Mouse (Mus musculus) intestine, embryonic 15.5 days (tissue): ENCODE results near the gene Gpatch1. TPM values are rescaled to one million over a fixed set of nuclear protein-coding genes. Genes with fewer than 3 reads are reported as not detected.

Experiments
- ATAC-seq: fragments of 200-750 bp; cut with Nextera tagmentation; 2 replicates; pipeline ENCODE4 v1.8.0; 2017; ENCODE audit warnings: moderate TSS enrichment, moderate library complexity
- H3K27ac ChIP-seq: fragments of 300-500 bp; sonication (generic); 2 replicates; pipeline ENCODE4 v1.5.1; 2015; ENCODE audit warnings: mild to moderate bottlenecking, inconsistent platforms
- H3K27me3 ChIP-seq: fragments of 300-500 bp; sonication (generic); replicated peaks from 2 replicates; pipeline ENCODE4 v1.6.1; 2015; ENCODE audit warnings: inconsistent platforms
- H3K36me3 ChIP-seq: fragments of 300-500 bp; sonication (generic); 2 replicates; pipeline ENCODE4 v1.6.1; 2015; ENCODE audit warnings: inconsistent platforms
- H3K4me1 ChIP-seq: fragments of 300-500 bp; sonication (generic); replicated peaks from 2 replicates; pipeline ENCODE4 v1.6.1; 2015; ENCODE audit warnings: inconsistent platforms
- H3K4me2 ChIP-seq: fragments of 300-500 bp; sonication (generic); replicated peaks from 2 replicates; pipeline ENCODE4 v1.6.1; 2015; ENCODE audit warnings: mild to moderate bottlenecking, inconsistent platforms
- H3K4me3 ChIP-seq: fragments of 300-500 bp; sonication (generic); replicated peaks from 2 replicates; pipeline ENCODE4 v1.5.1; 2015; ENCODE audit warnings: inconsistent platforms
- H3K9ac ChIP-seq: fragments of 300-500 bp; sonication (generic); 2 replicates; pipeline ENCODE4 v1.6.1; 2015; ENCODE audit warnings: inconsistent platforms
- H3K9me3 ChIP-seq: fragments of 300-500 bp; sonication (generic); 2 replicates; pipeline ENCODE4 v1.6.1; 2016; ENCODE audit warnings: inconsistent platforms
- WGBS: fragments of 180-500 bp; shearing (Covaris S2); methylation state at CpG from one replicate; pipeline ENCODE4 v1.1.7; 2015; 5-methylcytosine and 5-hydroxymethylcytosine counted together
- polyA plus RNA-seq: library from polyadenylated mRNA; unstranded; fragments of >200 nt; fragmentation: Nextera tagmentation; extraction: Ambion mirVana; gene quantifications from 2 replicates; pipeline ENCODE4 v1.2.1, GENCODE M21; 2015

The Gpatch1 gene
- polyA plus RNA-seq, 1 experiment from 2014 or later: 14.8 TPM

DNA sequence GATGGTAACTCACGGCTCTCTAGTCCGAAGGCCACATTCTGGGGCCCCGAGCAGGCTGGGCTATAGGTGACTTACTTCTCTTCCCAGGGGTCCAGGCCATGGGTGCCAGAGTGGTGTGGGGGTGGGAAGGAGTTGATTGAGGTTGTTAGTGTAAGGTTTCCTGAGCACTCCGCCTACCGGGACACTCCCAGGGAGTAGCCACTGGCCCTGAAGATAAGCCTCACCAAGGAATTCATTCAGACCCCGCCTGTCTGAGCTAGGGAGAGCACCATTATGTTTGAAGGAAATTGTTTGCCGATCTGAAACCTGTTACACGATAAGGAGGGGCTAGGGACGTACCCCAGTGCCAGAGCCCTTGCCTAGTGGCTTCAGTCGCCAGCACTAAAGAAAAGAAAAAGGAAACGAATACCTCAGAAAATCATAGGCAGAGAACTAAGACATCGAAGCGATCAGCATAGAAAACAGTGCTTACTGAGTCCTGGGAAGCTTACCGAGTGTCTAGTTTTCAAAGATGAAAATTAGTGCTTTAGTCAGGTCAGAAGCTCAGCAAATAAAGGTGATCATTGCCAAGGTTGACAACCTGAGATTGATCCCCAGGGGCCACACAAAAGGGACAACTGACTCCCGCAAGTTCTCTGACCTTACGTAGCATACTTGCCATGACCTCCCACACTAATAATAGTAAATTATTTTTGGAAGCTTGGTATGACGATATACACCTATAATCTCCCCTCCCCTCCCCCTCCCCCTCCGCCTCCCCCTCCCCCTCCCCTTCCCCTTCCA, 29.9 kb upstream of the Gpatch1 start:
- Histone ChIP-seq H3K4me2 (peak overlapping the region; percentile 39), H3K27ac (peak overlapping the region; percentile 79), H3K4me3 (no peak overlapping the region)

GRCm38 (mm10) chr7:35344785-35345330, 26.6 kb upstream of the Gpatch1 start:
- WGBS: 64% methylated on average over 5 of the region's 5 CpGs
- H3K4me1 ChIP-seq: peaks cover 2% of the 10 kb centered on the region; the same call in 1 of the 2 replicates
- no peak overlapping the region; the same call in 1 of the 2 replicates for H3K4me2 ChIP-seq
- H3K9ac ChIP-seq: no peak overlapping the region
- H3K9me3 ChIP-seq: no peaks in the 10 kb centered on the region
- ATAC-seq: peak; percentile 76
- no peaks in the 10 kb centered on the region for H3K27me3 ChIP-seq
- peak overlapping the region; percentile 56 for H3K27ac ChIP-seq
- H3K36me3 ChIP-seq: no peaks in the 10 kb centered on the region
- H3K4me3 ChIP-seq: 0 out of 2 replicates have a peak overlapping the region, but pooled peaks have one; percentile 4

More for the DNA sequence above, 29.9 kb upstream of the Gpatch1 start:
- H3K4me1 ChIP-seq: peaks cover 2% of the 10 kb centered on the region; the same call in 1 of the 2 replicates
- 44% methylated on average over 17 of the region's 18 CpGs for WGBS
- no peaks in the 10 kb centered on the region for H3K9me3 ChIP-seq
- no peaks in the 10 kb centered on the region for H3K27me3 ChIP-seq
- H3K36me3 ChIP-seq: no peaks in the 10 kb centered on the region
- H3K9ac ChIP-seq: no peak overlapping the region
- peak; percentile 75 for ATAC-seq

- no peak overlapping the region for H3K4me2 ChIP-seq
- H3K9me3 ChIP-seq: no peaks in the 10 kb centered on the region
- H3K4me3 ChIP-seq: no peak overlapping the region
- no peaks in the 10 kb centered on the region for H3K36me3 ChIP-seq
- ATAC-seq: no peak
- no peak overlapping the region for H3K9ac ChIP-seq
- peak overlapping the region; percentile 32; the same call in 1 of the 2 replicates for H3K27ac ChIP-seq
- 46% methylated on average over 4 of the region's 4 CpGs for WGBS
- H3K4me1 ChIP-seq: no peaks in the 10 kb centered on the region; the same call in 1 of the 2 replicates
- H3K27me3 ChIP-seq: no peaks in the 10 kb centered on the region
Observed at GRCm38 (mm10) chr7:35342498-35342897, 24.3 kb upstream of the Gpatch1 start.

GRCm38 (mm10) chr7:35341282-35341681, 23.0 kb upstream of the Gpatch1 start:
- peak; percentile 64 for ATAC-seq
- Histone ChIP-seq H3K4me2 (no peak overlapping the region; the same call in 1 of the 2 replicates), H3K36me3 (no peaks in the 10 kb centered on the region), H3K4me1 (no peaks in the 10 kb centered on the region; the same call in 1 of the 2 replicates), H3K9ac (no peak overlapping the region), H3K4me3 (no peak overlapping the region), H3K27ac (peak overlapping the region; percentile 65), H3K27me3 (no peaks in the 10 kb centered on the region), H3K9me3 (no peaks in the 10 kb centered on the region)
- 66% methylated on average over 6 of the region's 6 CpGs for WGBS

DNA sequence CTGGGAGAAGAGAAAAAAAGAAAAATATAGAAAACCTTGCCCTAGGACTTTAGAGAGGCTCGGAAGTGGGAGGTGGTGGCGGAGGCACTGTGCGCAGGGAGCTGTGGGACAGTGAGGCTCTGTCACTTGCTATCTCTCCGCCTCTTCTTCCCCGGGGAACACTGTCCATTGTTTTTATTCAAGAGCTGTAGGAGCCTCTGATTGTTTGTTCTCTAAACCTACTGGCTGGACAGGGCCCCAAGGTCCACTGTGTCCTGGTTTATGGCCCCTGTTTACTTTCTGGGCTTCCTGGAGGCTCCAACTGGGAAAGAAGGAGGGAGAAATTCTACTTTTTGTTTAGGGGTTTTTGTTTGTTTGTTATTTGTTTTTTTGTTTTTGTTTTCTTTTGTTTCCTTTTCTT, 22.0 kb upstream of the Gpatch1 start:
- no peaks in the 10 kb centered on the region for H3K9me3 ChIP-seq
- peak overlapping the region; percentile 65; the same call in 1 of the 2 replicates for H3K27ac ChIP-seq
- WGBS: 35% methylated on average over 5 of the region's 5 CpGs
- H3K4me3 ChIP-seq: no peak overlapping the region
- H3K4me2 ChIP-seq: no peak overlapping the region; the same call in 1 of the 2 replicates
- H3K27me3 ChIP-seq: no peaks in the 10 kb centered on the region
- no peaks in the 10 kb centered on the region for H3K36me3 ChIP-seq
- H3K4me1 ChIP-seq: peaks cover under 1% of the 10 kb centered on the region; the same call in 1 of the 2 replicates
- no peak for ATAC-seq
- H3K9ac ChIP-seq: no peak overlapping the region

- peak overlapping the region; percentile 80 for H3K9ac ChIP-seq
- H3K27ac ChIP-seq: peak overlapping the region; percentile 89
- peak; percentile 9 for ATAC-seq
- H3K4me3 ChIP-seq: peak overlapping the region; percentile 74
- peak overlapping the region; percentile 96 for H3K4me2 ChIP-seq
- peaks cover 14% of the 10 kb centered on the region for H3K4me1 ChIP-seq
- no peaks in the 10 kb centered on the region for H3K36me3 ChIP-seq
- no peaks in the 10 kb centered on the region for H3K9me3 ChIP-seq
- under 1% methylated on average over 51 of the region's 51 CpGs for WGBS
- no peaks in the 10 kb centered on the region; the same call in 1 of the 2 replicates for H3K27me3 ChIP-seq
Observed at GRCm38 (mm10) chr7:35334527-35335452, 16.6 kb upstream of the Gpatch1 start.

DNA sequence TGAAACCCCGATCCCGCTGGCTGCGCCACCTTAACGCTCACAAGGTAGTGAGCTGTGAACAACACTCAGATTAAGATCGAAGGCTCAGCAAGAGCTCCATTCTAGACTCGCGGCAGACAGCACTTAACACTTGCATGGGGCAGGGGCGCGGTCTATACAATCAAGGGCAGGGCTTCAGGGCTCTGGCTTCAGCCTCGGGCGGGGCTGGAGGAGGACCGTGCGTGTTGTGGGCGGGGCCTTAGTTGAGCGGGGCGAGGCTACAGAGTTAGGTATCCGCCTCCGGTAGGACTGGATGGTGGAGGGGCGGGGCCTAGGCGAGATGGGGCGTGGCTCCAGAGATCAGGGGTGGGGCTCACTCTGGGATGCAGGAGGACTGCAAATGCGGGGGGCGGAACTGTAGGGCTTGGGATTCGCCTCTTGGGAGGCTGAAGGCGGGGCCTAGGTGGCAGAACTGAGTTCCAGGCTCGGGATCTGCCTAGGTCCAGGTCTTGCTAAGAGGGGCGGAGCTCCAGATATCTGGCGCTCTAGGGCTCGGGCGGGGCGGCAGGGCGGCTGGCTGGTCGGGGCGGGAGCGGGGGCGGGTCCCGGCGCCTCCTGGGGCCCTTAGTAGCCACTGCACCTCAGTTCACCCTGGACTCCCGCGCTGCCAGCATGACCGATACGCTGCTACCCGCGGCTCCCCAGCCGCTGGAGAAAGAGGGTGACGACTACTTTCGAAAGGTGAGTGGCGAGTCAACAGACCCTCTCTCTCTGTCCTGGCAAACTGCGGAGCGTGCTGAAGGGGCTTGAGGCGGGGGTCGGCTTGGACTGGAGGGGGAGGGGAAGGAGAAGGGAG, 15.7 kb upstream of the Gpatch1 start, which contains the start of gene Rhpn2:
TSS of gene Rhpn2 (plus strand) at position 479 of the 835 bp plus-strand sequence.
- H3K27me3 ChIP-seq: no peaks in the 10 kb centered on the region; the same call in 1 of the 2 replicates
- H3K9me3 ChIP-seq: no peaks in the 10 kb centered on the region
- no peaks in the 10 kb centered on the region for H3K36me3 ChIP-seq
- peak within 1 kb of the TSS; percentile 96 for H3K4me2 ChIP-seq
- H3K9ac ChIP-seq: peak within 1 kb of the TSS; percentile 80
- under 1% methylated on average over 51 of the region's 52 CpGs for WGBS
- ATAC-seq: peak; percentile 96
- H3K27ac ChIP-seq: peak within 1 kb of the TSS; percentile 89
- H3K4me3 ChIP-seq: peak within 1 kb of the TSS; percentile 74
- peaks cover 14% of the 10 kb centered on the region for H3K4me1 ChIP-seq

DNA sequence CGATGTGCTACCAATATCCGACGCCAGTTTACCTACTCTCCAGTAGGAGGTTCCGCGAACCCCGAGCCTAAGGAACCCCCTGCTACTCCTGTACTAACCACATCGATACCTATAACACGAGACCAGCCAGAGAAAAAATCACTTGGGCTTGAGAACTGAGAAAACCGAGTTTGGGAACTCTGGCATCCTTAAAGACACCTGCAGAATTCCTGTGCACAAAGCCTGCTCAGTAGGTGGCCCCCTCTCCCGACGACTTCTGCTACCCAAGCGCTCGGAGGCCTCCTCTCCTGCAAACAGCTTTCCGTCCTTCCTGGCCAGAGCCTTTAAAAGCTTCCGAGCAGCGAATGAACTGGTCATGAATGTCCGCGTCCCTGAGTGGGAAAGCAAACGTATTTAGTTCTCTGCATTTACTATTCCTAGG, 15.0 kb upstream of the Gpatch1 start:
- Histone ChIP-seq H3K27ac (peak overlapping the region; percentile 74), H3K4me2 (peak overlapping the region; percentile 96), H3K9ac (peak overlapping the region; percentile 18), H3K9me3 (no peaks in the 10 kb centered on the region), H3K4me3 (peak overlapping the region; percentile 74), H3K36me3 (no peaks in the 10 kb centered on the region), H3K4me1 (peaks cover 14% of the 10 kb centered on the region), H3K27me3 (no peaks in the 10 kb centered on the region; the same call in 1 of the 2 replicates)
- ATAC-seq: peak; percentile 34
- WGBS: under 1% methylated on average over 19 of the region's 19 CpGs

DNA sequence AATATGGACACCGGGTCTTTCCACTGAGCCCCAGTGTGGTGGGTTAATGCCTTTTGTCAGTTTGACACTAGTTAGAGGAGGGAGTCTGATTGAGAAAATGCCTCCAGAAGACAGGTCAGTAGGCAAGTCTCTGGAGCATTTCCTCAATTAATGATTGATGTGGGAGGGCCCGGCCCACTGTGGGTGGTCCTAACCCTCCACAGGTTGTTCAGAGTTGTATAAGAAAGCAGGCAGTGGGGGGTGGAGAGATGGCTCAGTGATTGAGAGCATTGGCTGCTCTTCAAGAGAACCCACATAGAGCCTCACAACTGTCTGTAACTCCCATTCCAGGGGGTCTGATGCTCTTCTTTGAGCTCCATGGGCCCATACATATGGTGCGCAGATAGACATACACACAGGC, 13.3 kb upstream of the Gpatch1 start:
- H3K9me3 ChIP-seq: no peaks in the 10 kb centered on the region

GRCm38 (mm10) chr7:35322732-35323420, 4.6 kb upstream of the Gpatch1 start:
- Histone ChIP-seq H3K9ac (0 out of 2 replicates have a peak overlapping the region, but pooled peaks have one; percentile 15), H3K27me3 (no peaks in the 10 kb centered on the region), H3K9me3 (no peaks in the 10 kb centered on the region), H3K4me1 (no peaks in the 10 kb centered on the region), H3K4me2 (peak overlapping the region; percentile 25; the same call in 1 of the 2 replicates), H3K36me3 (no peaks in the 10 kb centered on the region), H3K27ac (no peak overlapping the region), H3K4me3 (no peak overlapping the region)
- ATAC-seq: 0 out of 2 replicates have a peak, but pooled peaks have one; percentile 29
- 9% methylated on average over 11 of the region's 13 CpGs for WGBS

More for the DNA sequence above, 13.3 kb upstream of the Gpatch1 start:
- H3K4me2 ChIP-seq: no peak overlapping the region
- no peaks in the 10 kb centered on the region; the same call in 1 of the 2 replicates for H3K27me3 ChIP-seq
- H3K9ac ChIP-seq: no peak overlapping the region
- H3K4me3 ChIP-seq: no peak overlapping the region
- H3K36me3 ChIP-seq: no peaks in the 10 kb centered on the region
- WGBS: 52% methylated on average over 3 of the region's 3 CpGs
- peaks cover 14% of the 10 kb centered on the region for H3K4me1 ChIP-seq
- ATAC-seq: no peak
- H3K27ac ChIP-seq: no peak overlapping the region
